Comparison of ENCODE assay signal across 9 mouse cellular contexts in genomic region chr8:71558958-71559690, GRCm38 (mm10). TPM values are rescaled to one million over a fixed set of nuclear protein-coding genes. Genes with fewer than 3 reads are reported as not detected.
DNase-seq lines count a peak whose midpoint lies in the region; ATAC-seq lines count a peak whose summit lies in the region.
"Had no signal": no experiment of that assay in that cellular context is flagged by ENCODE, and none has a peak within 500 bp of the region (broad histone marks: within the 10 kb centered on the region; RNA-seq: fewer than 3 reads in every experiment).

No protein-coding gene starts in this region.

- ATAC-seq in CD4-positive, CD25-positive, alpha-beta regulatory T cell, adult 4 months = peak; percentile 49
- ATAC-seq in forebrain, embryonic 12.5 days (ENCODE audit: low FRiP score) = no peak
- 0 out of 2 replicates have a peak, but pooled peaks have one; percentile 10 for ATAC-seq in hindbrain, embryonic 14.5 days (ENCODE audit: low FRiP score)
- peak; percentile 75 for ATAC-seq in liver, embryonic 11.5 days (replicated peaks; ENCODE audit: low FRiP score)
- peak; percentile 64 for ATAC-seq in monocyte, adult 5-6 weeks (replicated peaks; ENCODE audit: insufficient number of reproducible peaks, low FRiP score, low TSS enrichment, poor library complexity, severe bottlenecking)

- H3K4me2 ChIP-seq in forebrain, embryonic 12.5 days = peak overlapping the region; percentile 50
- H3K4me2 ChIP-seq in hindbrain, embryonic 14.5 days (replicated peaks) = peak overlapping the region; percentile 38
- peak overlapping the region; percentile 98 for H3K4me2 ChIP-seq in liver, embryonic 11.5 days

- no peak overlapping the region for H3K27ac ChIP-seq in forebrain, embryonic 12.5 days
- no peak overlapping the region for H3K27ac ChIP-seq in hindbrain, embryonic 14.5 days
- H3K27ac ChIP-seq in liver, embryonic 11.5 days (ENCODE audit: low read depth, low read length) = peak overlapping the region; percentile 82

- peaks cover 17% of the 10 kb centered on the region for H3K4me1 ChIP-seq in forebrain, embryonic 12.5 days
- H3K4me1 ChIP-seq in hindbrain, embryonic 14.5 days (replicated peaks; ENCODE audit: control insufficient read depth, insufficient read depth, low read length) = 0 out of 2 replicates have a peak, but pooled peaks cover 4% of the 10 kb centered on the region
- H3K4me1 ChIP-seq in liver, embryonic 11.5 days (replicated peaks; ENCODE audit: control insufficient read depth, insufficient read depth, low read length) = peaks cover 34% of the 10 kb centered on the region

- no peak overlapping the region for H3K9ac ChIP-seq in forebrain, embryonic 12.5 days
- no peak overlapping the region for H3K9ac ChIP-seq in hindbrain, embryonic 14.5 days
- H3K9ac ChIP-seq in liver, embryonic 11.5 days (ENCODE audit: low read depth, low read length) = peak overlapping the region; percentile 63

- H3K4me3 ChIP-seq in forebrain, embryonic 12.5 days (replicated peaks) = peak overlapping the region; percentile 36
- H3K4me3 ChIP-seq in hindbrain, embryonic 14.5 days (replicated peaks; ENCODE audit: low read length) = peak overlapping the region; percentile 18
- H3K4me3 ChIP-seq in liver, embryonic 11.5 days (ENCODE audit: low read depth, low read length) = peak overlapping the region; percentile 67

- no peaks in the 10 kb centered on the region for H3K36me3 ChIP-seq in forebrain, embryonic 12.5 days (replicated peaks)
- no peaks in the 10 kb centered on the region for H3K36me3 ChIP-seq in hindbrain, embryonic 14.5 days (replicated peaks; ENCODE audit: control insufficient read depth, insufficient read depth)
- H3K36me3 ChIP-seq in liver, embryonic 11.5 days (ENCODE audit: control insufficient read depth, insufficient read depth, low read length) = no peaks in the 10 kb centered on the region

- H3K9me3 ChIP-seq in forebrain, embryonic 12.5 days = peaks cover 3% of the 10 kb centered on the region; the same call in 1 of the 2 replicates
- H3K9me3 ChIP-seq in hindbrain, embryonic 14.5 days (ENCODE audit: control insufficient read depth, low read length) = no peaks in the 10 kb centered on the region
- no peaks in the 10 kb centered on the region for H3K9me3 ChIP-seq in liver, embryonic 11.5 days (ENCODE audit: control insufficient read depth, low read length)

- 2% methylated on average over 24 of the region's 24 CpGs for WGBS in forebrain, embryonic 12.5 days
- 3% methylated on average over 24 of the region's 24 CpGs for WGBS in hindbrain, embryonic 14.5 days
- WGBS in liver, embryonic 11.5 days = 1% methylated on average over 24 of the region's 24 CpGs

- peaks cover 100% of the 10 kb centered on the region for H3K27me3 ChIP-seq in forebrain, embryonic 12.5 days
- H3K27me3 ChIP-seq in hindbrain, embryonic 14.5 days (ENCODE audit: control insufficient read depth, insufficient read depth, low read length) = peaks cover 88% of the 10 kb centered on the region
- peaks cover 39% of the 10 kb centered on the region for H3K27me3 ChIP-seq in liver, embryonic 11.5 days (replicated peaks; ENCODE audit: control insufficient read depth, insufficient read depth, low read length)

- DNase-seq in adrenal gland, adult 2 months = peak; percentile 91
- no peak for DNase-seq in hindbrain, embryonic 14.5 days (ENCODE audit: low spot score)
- DNase-seq in liver, embryonic 11.5 days (ENCODE audit: low spot score) = peak; percentile 77
- peak; percentile 66 to 82 for DNase-seq in thymus, adult 18-20 months
- no peak for DNase-seq in adipocyte (ENCODE audit: low spot score)

RNA-seq across cellular contexts. Expression of gene Tmem221, which starts 0.5 kb away (rescaled TPM):
- under 1 TPM in 1 of 2 experiments, not detected in 1; 0.79 TPM for polyA plus RNA-seq in CD4-positive, CD25-positive, alpha-beta regulatory T cell, adult 4 months (2017; shearing (Covaris generic))
- 1 to 10 TPM; 4.1 to 6.8 TPM for total RNA-seq in adrenal gland, adult 2 months (2021)
- 31.6 and 35.2 TPM in 2 replicates for polyA plus RNA-seq in adrenal gland, adult 2 months (2012; rRNA removed)
- 0.19 TPM in 1 of 2 replicates, not detected in the other for polyA plus RNA-seq in forebrain, embryonic 12.5 days (2016; fragmentation: Nextera tagmentation; extraction: Ambion mirVana)
- 0.32 TPM in 1 of 2 replicates, not detected in the other for polyA plus RNA-seq in hindbrain, embryonic 14.5 days (2014; fragmentation: Nextera tagmentation; extraction: Ambion mirVana)
- polyA plus RNA-seq in liver, embryonic 11.5 days (2014; fragmentation: Nextera tagmentation; extraction: Ambion mirVana) = 0.53 and 1.1 TPM in 2 replicates
- 0.29 TPM in 1 of 3 replicates, not detected in the others for total RNA-seq in monocyte, adult 5-6 weeks (2017)
- total RNA-seq: gastrocnemius, adult 8-10 months had no signal

RNA-seq across cellular contexts. Expression of gene Nxnl1, which starts 7.3 kb away (rescaled TPM):
- polyA plus RNA-seq in CD4-positive, CD25-positive, alpha-beta regulatory T cell, adult 4 months (2017; shearing (Covaris generic)) = not detected
- 1 to 10 TPM; 1.2 to 1.6 TPM for total RNA-seq in adrenal gland, adult 2 months (2021)
- 0.26 and 0.54 TPM in 2 replicates for polyA plus RNA-seq in adrenal gland, adult 2 months (2012; rRNA removed)
- not detected in 2 replicates for polyA plus RNA-seq in forebrain, embryonic 12.5 days (2016; fragmentation: Nextera tagmentation; extraction: Ambion mirVana)
- polyA plus RNA-seq in hindbrain, embryonic 14.5 days (2014; fragmentation: Nextera tagmentation; extraction: Ambion mirVana) = 0.13 TPM in 1 of 2 replicates, not detected in the other
- 0.23 and 0.30 TPM in 2 replicates for polyA plus RNA-seq in liver, embryonic 11.5 days (2014; fragmentation: Nextera tagmentation; extraction: Ambion mirVana)
- total RNA-seq in monocyte, adult 5-6 weeks (2017) = not detected in 3 replicates

RNA-seq across cellular contexts. Expression of gene Slc27a1, which starts 9.6 kb away (rescaled TPM):
- polyA plus RNA-seq in CD4-positive, CD25-positive, alpha-beta regulatory T cell, adult 4 months (2017; shearing (Covaris generic)) = 10 to 100 TPM in 1 of 2 experiments, 1 to 10 TPM in 1; 3.4 to 13.6 TPM
- 100 to 1,000 TPM; 195 to 212 TPM for total RNA-seq in adrenal gland, adult 2 months (2021)
- polyA plus RNA-seq in adrenal gland, adult 2 months (2012; rRNA removed) = 479 and 725 TPM in 2 replicates
- 44.6 and 45.2 TPM in 2 replicates for polyA plus RNA-seq in forebrain, embryonic 12.5 days (2016; fragmentation: Nextera tagmentation; extraction: Ambion mirVana)
- 41.6 and 57.3 TPM in 2 replicates for polyA plus RNA-seq in hindbrain, embryonic 14.5 days (2014; fragmentation: Nextera tagmentation; extraction: Ambion mirVana)
- 6.2 and 7.0 TPM in 2 replicates for polyA plus RNA-seq in liver, embryonic 11.5 days (2014; fragmentation: Nextera tagmentation; extraction: Ambion mirVana)
- 0.53 to 1.2 TPM (median 0.76 TPM) in 3 replicates for total RNA-seq in monocyte, adult 5-6 weeks (2017)

RNA-seq across cellular contexts. Expression of gene Mvb12a, which starts 16.4 kb away (rescaled TPM):
- 10 to 100 TPM; 45.1 to 58.2 TPM for polyA plus RNA-seq in CD4-positive, CD25-positive, alpha-beta regulatory T cell, adult 4 months (2017; shearing (Covaris generic))
- 10 to 100 TPM; 64.7 to 74.4 TPM for total RNA-seq in adrenal gland, adult 2 months (2021)
- polyA plus RNA-seq in adrenal gland, adult 2 months (2012; rRNA removed) = 230 and 237 TPM in 2 replicates
- polyA plus RNA-seq in forebrain, embryonic 12.5 days (2016; fragmentation: Nextera tagmentation; extraction: Ambion mirVana) = 48.1 and 52.1 TPM in 2 replicates
- polyA plus RNA-seq in hindbrain, embryonic 14.5 days (2014; fragmentation: Nextera tagmentation; extraction: Ambion mirVana) = 50.8 and 66.6 TPM in 2 replicates
- 68.1 and 71.0 TPM in 2 replicates for polyA plus RNA-seq in liver, embryonic 11.5 days (2014; fragmentation: Nextera tagmentation; extraction: Ambion mirVana)
- 13.9 to 34.3 TPM (median 20.5 TPM) in 3 replicates for total RNA-seq in monocyte, adult 5-6 weeks (2017)

RNA-seq across cellular contexts. Expression of gene Bst2, which starts 21.9 kb away (rescaled TPM):
- polyA plus RNA-seq in CD4-positive, CD25-positive, alpha-beta regulatory T cell, adult 4 months (2017; shearing (Covaris generic)) = 100 to 1,000 TPM in 1 of 2 experiments, 10 to 100 TPM in 1; 75.3 to 150 TPM
- total RNA-seq in adrenal gland, adult 2 months (2021) = 10 to 100 TPM; 63.1 to 98.6 TPM
- polyA plus RNA-seq in adrenal gland, adult 2 months (2012; rRNA removed) = 457 and 528 TPM in 2 replicates
- 8.4 and 8.5 TPM in 2 replicates for polyA plus RNA-seq in forebrain, embryonic 12.5 days (2016; fragmentation: Nextera tagmentation; extraction: Ambion mirVana)
- 4.0 and 5.4 TPM in 2 replicates for polyA plus RNA-seq in hindbrain, embryonic 14.5 days (2014; fragmentation: Nextera tagmentation; extraction: Ambion mirVana)
- 21.9 and 24.0 TPM in 2 replicates for polyA plus RNA-seq in liver, embryonic 11.5 days (2014; fragmentation: Nextera tagmentation; extraction: Ambion mirVana)
- 25.5 to 51.2 TPM (median 32.9 TPM) in 3 replicates for total RNA-seq in monocyte, adult 5-6 weeks (2017)

Comparison
In these comparisons a context has a peak if more than half of its experiments do, and no peak if none do; other contexts are left out.
1. DNase-seq: peak in adrenal gland, adult 2 months (single experiment), liver, embryonic 11.5 days (single experiment) and thymus, adult 18-20 months (2 of 2); none in hindbrain, embryonic 14.5 days (single experiment) and adipocyte (single experiment).
2. H3K4me2 ChIP-seq: peak in every context shown above with its lines; median percentile 98 in liver, embryonic 11.5 days; 50 in forebrain, embryonic 12.5 days; 38 in hindbrain, embryonic 14.5 days.
3. RNA of gene Tmem221, which starts 0.5 kb away (polyA plus RNA-seq): 31.6 to 35.2 TPM in adrenal gland, adult 2 months; 0.79 TPM in CD4-positive, CD25-positive, alpha-beta regulatory T cell, adult 4 months, 0.53 to 1.1 TPM in liver, embryonic 11.5 days, 0.32 TPM in hindbrain, embryonic 14.5 days and 0.19 TPM in forebrain, embryonic 12.5 days; every median in the first group is over 10 times any median in the second.
4. Peak in every context shown above with its lines, with median percentiles within 50 percentile points of each other: H3K4me3 ChIP-seq.